Mouse (Mus musculus): ENCODE measurements around the gene Gm5128.
"Not testable (repeated sequence)": the region's sequence is repeated elsewhere in the genome, so short reads cannot be mapped to it uniquely, and the experiment has no call there.

DNA sequence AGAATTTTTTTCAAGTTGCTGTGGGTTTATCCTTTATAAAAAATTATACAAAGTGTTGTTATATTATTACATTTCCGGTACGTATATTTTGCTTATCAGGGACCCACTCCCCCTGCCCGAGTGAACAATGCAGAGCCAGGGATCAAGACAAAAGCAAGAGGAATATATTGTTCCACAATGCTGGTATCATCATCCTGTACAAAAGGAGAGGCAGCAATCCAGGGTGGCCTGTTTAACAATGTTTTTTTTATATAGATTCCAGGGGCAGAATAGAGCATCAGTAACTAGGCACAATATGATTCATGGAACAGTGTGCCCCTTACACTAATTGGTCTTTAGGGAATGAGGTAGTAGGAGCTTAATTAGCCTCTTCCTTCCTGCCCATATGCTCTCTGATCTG, 30.5 kb downstream of the Gm5128 start:
- not testable (repeated sequence) for TF ChIP-seq POLR2A (IDR thresholded peaks at IDR 0.05; ENCODE audit: control insufficient read depth in 1 of 2, insufficient read depth in 1 of 2, low read depth in 1 of 2, low read length in 2 of 2, poor library complexity in 1 of 2); MAX (IDR thresholded peaks at IDR 0.05; ENCODE audit: low read length); CTCF (IDR thresholded peaks at IDR 0.05 in 2 of 3, conservative IDR thresholded peaks at IDR 0.05 in 1 of 3; ENCODE audit: control insufficient read depth in 1 of 3, insufficient read depth in 1 of 3, low read depth in 2 of 3, low read length in 3 of 3, poor library complexity in 1 of 3, severe bottlenecking in 1 of 3); NELFE (IDR thresholded peaks at IDR 0.05; ENCODE audit: low read depth, low read length); MAZ (IDR thresholded peaks at IDR 0.05; ENCODE audit: low read depth, low read length); ETS1 (IDR thresholded peaks at IDR 0.05; ENCODE audit: low read depth, low read length); KAT2A (conservative IDR thresholded peaks at IDR 0.05; ENCODE audit: low read depth, low read length); MYC (IDR thresholded peaks at IDR 0.05; ENCODE audit: low read depth, low read length); EP300 (IDR thresholded peaks at IDR 0.05; ENCODE audit: low read depth in 1 of 2, low read length in 2 of 2); GATA1 (IDR thresholded peaks at IDR 0.05; ENCODE audit: low read depth, low read length)

All from MEL (cell line).